Mouse (Mus musculus): ENCODE data around the gene Tmprss13. TPM values are rescaled to one million over a fixed set of nuclear protein-coding genes. Genes with fewer than 3 reads are reported as not detected.

Gene Tmprss13
- polyA plus RNA-seq, 1 experiment from 2014 or later: 0.16 TPM

DNA sequence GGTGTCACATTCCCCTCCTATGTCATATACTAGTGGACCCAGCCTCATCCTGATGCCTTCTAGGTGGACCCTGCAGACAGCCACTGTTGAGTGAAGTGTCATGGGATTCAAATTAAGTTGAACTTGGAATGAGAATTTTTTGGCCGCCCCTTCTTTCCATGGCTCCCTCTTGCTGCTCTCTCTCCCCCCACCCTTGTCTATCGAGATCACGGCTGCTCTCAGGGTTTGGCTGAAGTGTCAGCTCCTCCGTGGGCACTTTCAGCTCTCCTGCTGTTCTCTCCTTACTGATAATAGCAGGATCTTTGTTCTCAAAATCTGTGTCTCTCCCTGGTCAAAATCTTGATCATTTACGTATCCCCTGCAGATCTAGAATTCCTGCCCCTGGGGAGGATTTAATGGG lies 63.9 kb downstream of the Tmprss13 start:
- Histone ChIP-seq H3K4me3 (ENCODE audit: low read length) (no peak overlapping the region), H3K27ac (ENCODE audit: low read length) (no peak overlapping the region), H3K9ac (ENCODE audit: low read length) (no peak overlapping the region), H3K4me1 (ENCODE audit: control insufficient read depth, insufficient read depth, low read length) (no peaks in the 10 kb centered on the region), H3K4me2 (ENCODE audit: low read depth, low read length) (no peak overlapping the region), H3K9me3 (replicated peaks; ENCODE audit: control insufficient read depth, low read length) (no peaks in the 10 kb centered on the region), H3K36me3 (ENCODE audit: control insufficient read depth, insufficient read depth) (no peaks in the 10 kb centered on the region), H3K27me3 (ENCODE audit: control insufficient read depth, insufficient read depth, low read length) (no peaks in the 10 kb centered on the region)
- ATAC-seq (replicated peaks; ENCODE audit: extremely low read depth, insufficient read depth, low FRiP score): no peak
- 75% methylated on average over 5 of the region's 5 CpGs for WGBS

DNA sequence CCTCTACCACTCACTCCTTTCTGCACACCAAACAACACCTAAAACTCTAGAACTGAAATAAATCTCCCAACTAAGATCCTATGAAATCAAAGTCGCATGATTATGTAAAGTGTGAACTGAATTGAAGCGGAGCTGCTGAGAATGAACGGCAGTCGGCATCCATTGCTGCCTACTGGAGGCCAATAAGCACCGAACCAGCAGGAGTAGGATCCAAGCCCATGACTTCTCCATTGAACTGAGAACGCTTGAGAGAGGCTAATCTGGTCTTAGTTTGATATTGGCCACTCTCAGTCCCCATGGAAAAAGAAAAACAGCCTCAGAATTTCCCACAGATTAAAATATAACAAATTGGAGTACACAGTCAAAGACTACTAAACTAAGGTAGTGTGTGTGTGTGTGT lies 65.0 kb downstream of the Tmprss13 start:
- no peak overlapping the region for H3K9ac ChIP-seq (ENCODE audit: low read length)
- H3K4me2 ChIP-seq (ENCODE audit: low read depth, low read length): no peak overlapping the region
- no peaks in the 10 kb centered on the region for H3K36me3 ChIP-seq (ENCODE audit: control insufficient read depth, insufficient read depth)
- no peak for ATAC-seq (replicated peaks; ENCODE audit: extremely low read depth, insufficient read depth, low FRiP score)
- H3K4me1 ChIP-seq (ENCODE audit: control insufficient read depth, insufficient read depth, low read length): no peaks in the 10 kb centered on the region
- no peak overlapping the region for H3K27ac ChIP-seq (ENCODE audit: low read length)
- WGBS: 89% methylated on average over 6 of the region's 6 CpGs
- H3K9me3 ChIP-seq (replicated peaks; ENCODE audit: control insufficient read depth, low read length): no peaks in the 10 kb centered on the region
- H3K27me3 ChIP-seq (ENCODE audit: control insufficient read depth, insufficient read depth, low read length): no peaks in the 10 kb centered on the region
- no peak overlapping the region for H3K4me3 ChIP-seq (ENCODE audit: low read length)

DNA sequence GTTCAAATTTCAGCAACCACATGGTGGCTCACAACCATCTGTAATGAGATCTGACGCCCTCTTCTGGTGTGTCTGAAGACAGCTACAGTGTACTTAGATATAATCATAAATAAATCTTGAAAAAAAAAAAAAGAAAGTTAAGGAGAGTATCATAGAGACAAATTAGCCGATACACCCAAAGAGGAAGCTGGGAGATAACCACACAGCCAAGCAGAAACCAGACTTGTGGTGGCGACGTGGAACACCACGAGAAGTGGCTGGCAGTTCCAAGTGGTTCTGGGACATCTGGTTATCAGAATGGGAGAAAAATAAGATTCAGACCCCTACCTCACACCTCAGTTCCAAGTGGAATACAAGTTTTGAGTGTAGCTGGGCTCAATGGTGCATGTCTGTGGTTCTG lies 67.8 kb downstream of the Tmprss13 start:
- no peak overlapping the region for H3K4me2 ChIP-seq (ENCODE audit: low read depth, low read length)
- H3K4me3 ChIP-seq (ENCODE audit: low read length): no peak overlapping the region
- no peak overlapping the region for H3K27ac ChIP-seq (ENCODE audit: low read length)
- no peaks in the 10 kb centered on the region for H3K36me3 ChIP-seq (ENCODE audit: control insufficient read depth, insufficient read depth)
- no peaks in the 10 kb centered on the region for H3K9me3 ChIP-seq (replicated peaks; ENCODE audit: control insufficient read depth, low read length)
- H3K27me3 ChIP-seq (ENCODE audit: control insufficient read depth, insufficient read depth, low read length): no peaks in the 10 kb centered on the region
- ATAC-seq (replicated peaks; ENCODE audit: extremely low read depth, insufficient read depth, low FRiP score): no peak
- 65% methylated on average over 5 of the region's 5 CpGs for WGBS
- no peaks in the 10 kb centered on the region for H3K4me1 ChIP-seq (ENCODE audit: control insufficient read depth, insufficient read depth, low read length)
- H3K9ac ChIP-seq (ENCODE audit: low read length): no peak overlapping the region

DNA sequence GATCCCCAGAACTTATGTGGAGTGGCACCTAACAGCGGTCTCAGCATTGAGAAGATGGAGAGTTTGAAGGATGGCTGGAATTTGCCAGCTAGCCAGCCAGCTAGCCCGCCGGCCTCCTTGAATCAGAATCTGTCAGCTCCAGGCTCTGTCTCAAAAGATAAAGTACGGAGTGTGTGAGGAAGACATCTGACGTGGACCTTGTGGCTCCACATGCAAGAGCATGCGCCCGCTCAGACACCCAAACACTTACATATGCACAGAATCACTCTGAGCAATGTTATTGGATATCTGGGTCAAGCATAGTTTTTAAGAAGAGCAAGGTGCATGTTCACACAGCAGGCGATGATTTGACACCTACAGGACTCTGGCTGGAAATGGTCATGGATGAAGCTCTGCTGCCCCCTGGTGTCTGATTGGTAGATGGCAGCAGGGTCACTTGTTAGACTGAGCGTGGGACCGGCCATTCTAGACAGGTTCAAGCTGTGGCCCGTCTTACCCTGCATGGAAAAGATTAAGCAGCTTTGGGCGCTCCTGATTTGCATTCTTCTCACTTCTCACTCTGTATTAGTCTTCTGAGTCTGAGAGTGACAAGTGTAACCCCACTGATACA lies 69.6 kb downstream of the Tmprss13 start:
- no peaks in the 10 kb centered on the region for H3K4me1 ChIP-seq (ENCODE audit: control insufficient read depth, insufficient read depth, low read length)
- no peaks in the 10 kb centered on the region for H3K36me3 ChIP-seq (ENCODE audit: control insufficient read depth, insufficient read depth)
- H3K4me2 ChIP-seq (ENCODE audit: low read depth, low read length): no peak overlapping the region
- 26% methylated on average over 12 of the region's 12 CpGs for whole genome bisulfite sequencing
- peak; percentile 66; the same call in 1 of the 2 replicates for ATAC-seq (replicated peaks; ENCODE audit: extremely low read depth, insufficient read depth, low FRiP score)
- H3K9ac ChIP-seq (ENCODE audit: low read length): no peak overlapping the region
- H3K27me3 ChIP-seq (ENCODE audit: control insufficient read depth, insufficient read depth, low read length): no peaks in the 10 kb centered on the region
- H3K4me3 ChIP-seq (ENCODE audit: low read length): no peak overlapping the region
- H3K27ac ChIP-seq (ENCODE audit: low read length): no peak overlapping the region
- no peaks in the 10 kb centered on the region for H3K9me3 ChIP-seq (replicated peaks; ENCODE audit: control insufficient read depth, low read length)

DNA sequence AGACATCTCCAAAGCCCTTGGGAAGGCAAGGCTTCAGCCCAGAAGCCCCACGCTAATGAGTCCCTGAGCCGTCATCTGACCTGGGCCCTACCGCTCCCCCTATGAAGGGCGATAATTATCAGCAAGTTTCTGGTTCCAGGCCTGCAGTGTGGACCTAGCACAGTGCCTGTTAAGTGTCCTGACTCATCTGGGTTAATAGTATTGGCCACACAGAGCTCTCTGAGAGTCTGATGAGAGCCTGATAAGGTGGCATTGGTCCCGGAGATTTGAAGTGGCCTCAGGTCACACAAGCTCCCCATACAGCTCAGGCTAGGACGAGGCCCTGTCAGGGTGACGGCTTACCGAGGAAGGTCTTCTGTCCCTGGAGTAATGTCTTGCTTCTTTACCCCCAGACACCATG lies 70.7 kb downstream of the Tmprss13 start:
- no peak for ATAC-seq (replicated peaks; ENCODE audit: extremely low read depth, insufficient read depth, low FRiP score)
- no peaks in the 10 kb centered on the region for H3K27me3 ChIP-seq (ENCODE audit: control insufficient read depth, insufficient read depth, low read length)
- no peaks in the 10 kb centered on the region for H3K4me1 ChIP-seq (ENCODE audit: control insufficient read depth, insufficient read depth, low read length)
- no peaks in the 10 kb centered on the region for H3K9me3 ChIP-seq (replicated peaks; ENCODE audit: control insufficient read depth, low read length)
- no peak overlapping the region for H3K9ac ChIP-seq (ENCODE audit: low read length)
- H3K4me2 ChIP-seq (ENCODE audit: low read depth, low read length): no peak overlapping the region
- H3K36me3 ChIP-seq (ENCODE audit: control insufficient read depth, insufficient read depth): no peaks in the 10 kb centered on the region
- no peak overlapping the region for H3K4me3 ChIP-seq (ENCODE audit: low read length)
- no peak overlapping the region for H3K27ac ChIP-seq (ENCODE audit: low read length)
- WGBS: 63% methylated on average over 8 of the region's 8 CpGs

DNA sequence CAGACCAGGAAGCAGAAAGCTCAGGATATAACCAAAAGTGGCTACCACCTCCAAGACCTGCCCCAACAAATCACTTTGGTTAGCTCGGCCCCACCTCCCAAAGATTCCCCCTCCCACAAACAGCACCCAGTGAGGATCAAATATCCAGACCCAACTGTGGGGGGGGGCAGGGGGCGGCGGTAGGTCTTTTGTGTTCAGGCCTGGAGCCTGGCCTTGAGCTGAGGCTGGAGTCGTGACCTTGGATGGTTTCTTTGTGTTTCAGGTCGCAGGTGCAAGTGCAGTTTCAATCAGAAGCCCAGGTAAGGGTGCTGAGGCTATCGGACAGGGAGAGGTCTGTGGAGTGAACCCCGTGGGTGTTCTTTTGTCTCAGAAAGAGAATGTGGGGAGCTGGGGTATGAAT lies 72.4 kb downstream of the Tmprss13 start:
- Histone ChIP-seq H3K9me3 (replicated peaks; ENCODE audit: control insufficient read depth, low read length) (no peaks in the 10 kb centered on the region), H3K4me1 (ENCODE audit: control insufficient read depth, insufficient read depth, low read length) (no peaks in the 10 kb centered on the region), H3K9ac (ENCODE audit: low read length) (no peak overlapping the region), H3K27me3 (ENCODE audit: control insufficient read depth, insufficient read depth, low read length) (no peaks in the 10 kb centered on the region), H3K4me3 (ENCODE audit: low read length) (no peak overlapping the region), H3K36me3 (ENCODE audit: control insufficient read depth, insufficient read depth) (no peaks in the 10 kb centered on the region), H3K4me2 (ENCODE audit: low read depth, low read length) (no peak overlapping the region), H3K27ac (ENCODE audit: low read length) (no peak overlapping the region)
- ATAC-seq (replicated peaks; ENCODE audit: extremely low read depth, insufficient read depth, low FRiP score): no peak
- 73% methylated on average over 7 of the region's 7 CpGs for WGBS

DNA sequence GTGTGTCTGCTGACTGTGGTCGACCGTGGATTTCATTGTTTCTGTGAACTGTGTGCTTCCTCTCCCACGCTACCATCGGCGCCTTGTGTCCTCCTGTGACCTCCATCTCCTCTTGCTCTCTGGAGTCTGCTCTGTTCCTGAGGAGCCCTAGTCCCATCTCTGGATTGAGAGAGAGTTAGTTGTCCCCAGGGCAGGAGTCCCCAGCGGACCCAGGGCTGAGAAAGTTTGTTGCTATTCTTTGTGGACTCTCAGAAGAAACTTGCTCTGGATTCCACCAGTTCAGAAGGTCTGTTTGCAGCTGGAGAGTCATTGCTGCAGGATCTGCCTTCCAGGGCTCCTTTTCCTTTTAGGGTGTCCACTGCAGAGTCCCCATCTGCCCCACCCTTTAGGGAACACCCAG lies 76.3 kb downstream of the Tmprss13 start:
- Histone ChIP-seq H3K27ac (ENCODE audit: low read length) (no peak overlapping the region), H3K4me1 (ENCODE audit: control insufficient read depth, insufficient read depth, low read length) (no peaks in the 10 kb centered on the region), H3K4me2 (ENCODE audit: low read depth, low read length) (no peak overlapping the region), H3K27me3 (ENCODE audit: control insufficient read depth, insufficient read depth, low read length) (peaks cover 5% of the 10 kb centered on the region; the same call in 1 of the 2 replicates), H3K4me3 (ENCODE audit: low read length) (no peak overlapping the region), H3K36me3 (ENCODE audit: control insufficient read depth, insufficient read depth) (no peaks in the 10 kb centered on the region), H3K9ac (ENCODE audit: low read length) (no peak overlapping the region), H3K9me3 (replicated peaks; ENCODE audit: control insufficient read depth, low read length) (no peaks in the 10 kb centered on the region)
- 82% methylated on average over 6 of the region's 6 CpGs for WGBS
- ATAC-seq (replicated peaks; ENCODE audit: extremely low read depth, insufficient read depth, low FRiP score): no peak

DNA sequence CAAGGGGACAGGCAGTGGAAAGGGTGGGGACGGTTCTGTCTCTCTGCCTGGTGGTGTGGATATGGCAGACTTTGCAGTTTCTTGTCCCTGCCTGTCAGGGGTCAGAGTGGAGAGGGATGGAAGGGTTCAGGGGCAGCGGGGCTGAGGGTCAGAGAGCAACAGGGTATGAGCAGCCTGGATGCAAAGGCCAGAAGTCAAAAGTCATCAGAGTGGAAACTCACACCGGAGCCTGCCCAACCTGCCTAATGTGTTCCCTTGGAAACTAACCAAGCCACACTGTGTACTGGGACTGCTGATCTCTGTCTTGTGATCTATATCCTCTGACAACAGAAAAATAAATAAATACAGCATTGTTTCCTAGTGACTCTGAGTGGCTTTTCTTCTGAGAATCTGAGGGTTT lies 76.9 kb downstream of the Tmprss13 start:
- H3K27ac ChIP-seq (ENCODE audit: low read length): no peak overlapping the region
- no peak for ATAC-seq (replicated peaks; ENCODE audit: extremely low read depth, insufficient read depth, low FRiP score)
- H3K4me3 ChIP-seq (ENCODE audit: low read length): no peak overlapping the region
- no peaks in the 10 kb centered on the region for H3K4me1 ChIP-seq (ENCODE audit: control insufficient read depth, insufficient read depth, low read length)
- no peak overlapping the region for H3K4me2 ChIP-seq (ENCODE audit: low read depth, low read length)
- WGBS: 70% methylated on average over 3 of the region's 3 CpGs
- H3K9ac ChIP-seq (ENCODE audit: low read length): no peak overlapping the region
- no peaks in the 10 kb centered on the region for H3K9me3 ChIP-seq (replicated peaks; ENCODE audit: control insufficient read depth, low read length)
- H3K27me3 ChIP-seq (ENCODE audit: control insufficient read depth, insufficient read depth, low read length): peaks cover 5% of the 10 kb centered on the region; the same call in 1 of the 2 replicates
- no peaks in the 10 kb centered on the region for H3K36me3 ChIP-seq (ENCODE audit: control insufficient read depth, insufficient read depth)
